Mouse (Mus musculus) small intestine, adult 2 months (tissue): ENCODE measurements around the gene Mrpl39. TPM values are rescaled to one million over a fixed set of nuclear protein-coding genes. Genes with fewer than 3 reads are reported as not detected.

Source experiments
- H3K27ac ChIP-seq: fragments of 200-500 bp; 2 replicates; pipeline ENCODE4 v1.5.1; 2012; ENCODE audit warnings: low read depth, low read length, control low read depth, inconsistent platforms; ENCODE audit not compliant: insufficient read depth
- H3K27me3 ChIP-seq: fragments of 200-500 bp; 2 replicates; pipeline ENCODE4 v1.6.1; 2012; ENCODE audit warnings: mild to moderate bottlenecking, moderate library complexity, low read length, inconsistent platforms; ENCODE audit not compliant: control insufficient read depth, insufficient read depth
- H3K36me3 ChIP-seq: fragments of 200-500 bp; 2 replicates; pipeline ENCODE4 v1.6.1; 2012; ENCODE audit warnings: mild to moderate bottlenecking, low read length, control low read depth, inconsistent platforms; ENCODE audit not compliant: control insufficient read depth, insufficient read depth
- H3K4me1 ChIP-seq: fragments of 200-500 bp; 2 replicates; pipeline ENCODE4 v1.6.1; 2012; ENCODE audit warnings: low read length, inconsistent platforms, mixed read lengths; ENCODE audit not compliant: control insufficient read depth, insufficient read depth, insufficient read length
- H3K4me3 ChIP-seq: fragments of 200-500 bp; 2 replicates; pipeline ENCODE4 v1.5.1; 2012; ENCODE audit warnings: low read depth, mild to moderate bottlenecking, control low read depth, inconsistent platforms, low read length, moderate library complexity
- CTCF ChIP-seq: fragments of 200-500 bp; IDR thresholded peaks from 2 replicates; pipeline ENCODE4 v1.5.1; 2012; ENCODE audit warnings: low read depth, mild to moderate bottlenecking, control low read depth, inconsistent platforms, low read length, moderate library complexity, mixed read lengths; ENCODE audit not compliant: insufficient replicate concordance, insufficient read length; ENCODE audit errors: extremely low read depth
- POLR2A ChIP-seq: fragments of 200-500 bp; IDR thresholded peaks from 2 replicates; pipeline ENCODE4 v1.6.1; 2012; ENCODE audit warnings: low read depth, mild to moderate bottlenecking, control low read depth, inconsistent platforms, low read length, moderate library complexity
- WGBS: fragments of 180-500 bp; shearing (Covaris S2); methylation state at CpG from one replicate; pipeline ENCODE4 v1.1.7; 2018; 5-methylcytosine and 5-hydroxymethylcytosine counted together
- polyA plus RNA-seq: library from polyadenylated mRNA; depleted of rRNA; stranded (reverse); fragments of >200 nt; gene quantifications from 2 replicates; pipeline ENCODE4 v1.2.3, GENCODE M21; 2012

The Mrpl39 gene
- polyA plus RNA-seq, 1 experiment, result 3.4 TPM

GRCm38 (mm10) chr16:84734806-84735165, 756 bp downstream of the Mrpl39 start:
- H3K27ac ChIP-seq, result peak overlapping the region; percentile 5; the same call in 1 of the 2 replicates
- H3K4me1 ChIP-seq, result peaks cover 8% of the 10 kb centered on the region; the same call in 1 of the 2 replicates
- H3K4me3 ChIP-seq, result peak overlapping the region; percentile 92
- TF ChIP-seq POLR2A (no peak), CTCF (no peak)
- no peaks in the 10 kb centered on the region for H3K27me3 ChIP-seq
- H3K36me3 ChIP-seq, result peaks cover 16% of the 10 kb centered on the region
- under 1% methylated on average over 15 of the region's 15 CpGs for WGBS

- peaks cover 46% of the 10 kb centered on the region for H3K36me3 ChIP-seq
- whole genome bisulfite sequencing, result 90% methylated on average over 2 of the region's 2 CpGs
- TF ChIP-seq CTCF, result no peak
- no peak for TF ChIP-seq POLR2A
- H3K27me3 ChIP-seq, result no peaks in the 10 kb centered on the region
- H3K4me3 ChIP-seq, result no peak overlapping the region
- no peak overlapping the region for H3K27ac ChIP-seq
- no peaks in the 10 kb centered on the region for H3K4me1 ChIP-seq
Measured at GRCm38 (mm10) chr16:84720670-84721069, 14.9 kb downstream of the Mrpl39 start.

- Histone ChIP-seq H3K36me3 (peaks cover 29% of the 10 kb centered on the region), H3K4me1 (no peaks in the 10 kb centered on the region), H3K27me3 (no peaks in the 10 kb centered on the region), H3K27ac (no peak overlapping the region), H3K4me3 (no peak overlapping the region)
- TF ChIP-seq CTCF, result no peak
- no peak for TF ChIP-seq POLR2A
- 93% methylated on average over 4 of the region's 4 CpGs for WGBS
Measured at GRCm38 (mm10) chr16:84718250-84718649, 17.3 kb downstream of the Mrpl39 start.

GRCm38 (mm10) chr16:84717618-84718248, 17.8 kb downstream of the Mrpl39 start:
- peaks cover 25% of the 10 kb centered on the region for H3K36me3 ChIP-seq
- 93% methylated on average over 10 of the region's 10 CpGs for WGBS
- no peaks in the 10 kb centered on the region for H3K27me3 ChIP-seq
- no peak for TF ChIP-seq CTCF
- no peak for TF ChIP-seq POLR2A
- no peak overlapping the region for H3K27ac ChIP-seq
- H3K4me1 ChIP-seq, result no peaks in the 10 kb centered on the region
- H3K4me3 ChIP-seq, result no peak overlapping the region

- TF ChIP-seq POLR2A (no peak), CTCF (no peak)
- Histone ChIP-seq H3K4me3 (no peak overlapping the region), H3K27me3 (no peaks in the 10 kb centered on the region), H3K4me1 (no peaks in the 10 kb centered on the region), H3K36me3 (peaks cover 19% of the 10 kb centered on the region), H3K27ac (no peak overlapping the region)
- WGBS, result 87% methylated on average over 13 of the region's 13 CpGs
Measured at GRCm38 (mm10) chr16:84716724-84717617, 18.6 kb downstream of the Mrpl39 start.

GRCm38 (mm10) chr16:84716197-84716596, 19.3 kb downstream of the Mrpl39 start:
- Histone ChIP-seq H3K4me3 (no peak overlapping the region), H3K27me3 (no peaks in the 10 kb centered on the region), H3K27ac (no peak overlapping the region), H3K36me3 (peaks cover 12% of the 10 kb centered on the region), H3K4me1 (no peaks in the 10 kb centered on the region)
- TF ChIP-seq CTCF (no peak), POLR2A (no peak)
- WGBS, result 80% methylated on average over 7 of the region's 7 CpGs

GRCm38 (mm10) chr16:84714978-84715377, 20.6 kb downstream of the Mrpl39 start:
- no peak overlapping the region for H3K4me3 ChIP-seq
- H3K4me1 ChIP-seq, result no peaks in the 10 kb centered on the region
- 89% methylated on average over 6 of the region's 6 CpGs for WGBS
- H3K27ac ChIP-seq, result no peak overlapping the region
- H3K27me3 ChIP-seq, result no peaks in the 10 kb centered on the region
- TF ChIP-seq CTCF (no peak), POLR2A (no peak)
- peaks cover 1% of the 10 kb centered on the region; the same call in 1 of the 2 replicates for H3K36me3 ChIP-seq
